Mouse (Mus musculus) limb, embryonic 12.5 days (tissue): ENCODE measurements around the gene Magi2. TPM values are rescaled to one million over a fixed set of nuclear protein-coding genes. Genes with fewer than 3 reads are reported as not detected.
"Not testable (repeated sequence)": the region's sequence is repeated elsewhere in the genome, so short reads cannot be mapped to it uniquely, and the experiment has no call there.

Experiments used
- ATAC-seq: fragments of 200-750 bp; cut with Nextera tagmentation; 2 replicates; pipeline ENCODE4 v1.8.0; 2017; ENCODE audit warnings: low read depth, moderate TSS enrichment; ENCODE audit not compliant: insufficient number of reproducible peaks, insufficient read depth, low FRiP score, low TSS enrichment
- H3K27ac ChIP-seq: fragments of 300-500 bp; sonication (generic); 2 replicates; pipeline ENCODE4 v1.5.1; 2016; ENCODE audit warnings: mild to moderate bottlenecking, moderate library complexity
- H3K27me3 ChIP-seq: fragments of 300-500 bp; sonication (generic); 2 replicates; pipeline ENCODE4 v1.6.1; 2016; ENCODE audit warnings: mild to moderate bottlenecking, moderate library complexity
- H3K36me3 ChIP-seq: fragments of 300-500 bp; sonication (generic); 2 replicates; pipeline ENCODE4 v1.6.1; 2016; ENCODE audit warnings: mild to moderate bottlenecking, moderate library complexity
- H3K4me1 ChIP-seq: fragments of 300-500 bp; sonication (generic); replicated peaks from 2 replicates; pipeline ENCODE4 v1.6.1; 2016
- H3K4me2 ChIP-seq: fragments of 300-500 bp; sonication (generic); 2 replicates; pipeline ENCODE4 v1.6.1; 2016; ENCODE audit warnings: mild to moderate bottlenecking, moderate library complexity
- H3K4me3 ChIP-seq: fragments of 300-500 bp; sonication (generic); replicated peaks from 2 replicates; pipeline ENCODE4 v1.5.1; 2016; ENCODE audit warnings: mild to moderate bottlenecking
- H3K9ac ChIP-seq: fragments of 300-500 bp; sonication (generic); replicated peaks from 2 replicates; pipeline ENCODE4 v1.6.1; 2016; ENCODE audit warnings: mild to moderate bottlenecking, moderate library complexity
- H3K9me3 ChIP-seq: fragments of 300-500 bp; sonication (generic); 2 replicates; pipeline ENCODE4 v1.6.1; 2016; ENCODE audit warnings: mild to moderate bottlenecking, moderate library complexity
- WGBS: fragments of 180-500 bp; shearing (Covaris S2); methylation state at CpG from one replicate; pipeline ENCODE4 v1.1.7; 2016; 5-methylcytosine and 5-hydroxymethylcytosine counted together
- polyA plus RNA-seq: library from polyadenylated mRNA; unstranded; fragments of >200 nt; fragmentation: Nextera tagmentation; extraction: Ambion mirVana; gene quantifications from 2 replicates; pipeline ENCODE4 v1.2.1, GENCODE M21; 2016

Magi2 gene
- polyA plus RNA-seq, 1 experiment from 2014 or later, result 7.0 TPM

GRCm38 (mm10) chr5:20704886-20705285 lies 1478.0 kb downstream of the Magi2 start:
- Histone ChIP-seq H3K4me3 (no peak overlapping the region), H3K36me3 (no peaks in the 10 kb centered on the region), H3K9me3 (no peaks in the 10 kb centered on the region), H3K4me1 (0 out of 2 replicates have a peak, but pooled peaks cover 3% of the 10 kb centered on the region), H3K27ac (no peak overlapping the region), H3K9ac (no peak overlapping the region), H3K4me2 (no peak overlapping the region), H3K27me3 (no peaks in the 10 kb centered on the region; the same call in 1 of the 2 replicates)
- ATAC-seq, result no peak
- 55% methylated on average over 4 of the region's 4 CpGs for WGBS

GRCm38 (mm10) chr5:20706322-20707282 lies 1479.8 kb downstream of the Magi2 start:
- not testable (repeated sequence) for H3K4me1 ChIP-seq, H3K9me3 ChIP-seq, ATAC-seq, H3K36me3 ChIP-seq, H3K27ac ChIP-seq, H3K9ac ChIP-seq, H3K4me3 ChIP-seq, H3K27me3 ChIP-seq, H3K4me2 ChIP-seq
- 89% methylated on average over 16 of the region's 18 CpGs for WGBS

GRCm38 (mm10) chr5:20710845-20711244 lies 1484.0 kb downstream of the Magi2 start:
- H3K27me3 ChIP-seq, H3K36me3 ChIP-seq, H3K9ac ChIP-seq, H3K4me2 ChIP-seq, H3K27ac ChIP-seq, ATAC-seq, H3K9me3 ChIP-seq, H3K4me1 ChIP-seq, H3K4me3 ChIP-seq: not testable (repeated sequence)
- WGBS, result 95% methylated on average over 6 of the region's 6 CpGs

GRCm38 (mm10) chr5:20714619-20715018 lies 1487.8 kb downstream of the Magi2 start:
- not testable (repeated sequence) for H3K4me2 ChIP-seq, ATAC-seq, H3K9ac ChIP-seq, H3K27ac ChIP-seq, H3K27me3 ChIP-seq, H3K36me3 ChIP-seq, H3K4me3 ChIP-seq, H3K4me1 ChIP-seq, H3K9me3 ChIP-seq
- WGBS, result 94% methylated on average over 1 of the region's 1 CpGs

GRCm38 (mm10) chr5:20715980-20716379 lies 1489.1 kb downstream of the Magi2 start:
- H3K36me3 ChIP-seq, H3K27ac ChIP-seq, H3K9me3 ChIP-seq, H3K4me1 ChIP-seq, H3K4me2 ChIP-seq, H3K9ac ChIP-seq, H3K27me3 ChIP-seq, H3K4me3 ChIP-seq, ATAC-seq: not testable (repeated sequence)
- WGBS, result 90% methylated on average over 6 of the region's 6 CpGs

DNA sequence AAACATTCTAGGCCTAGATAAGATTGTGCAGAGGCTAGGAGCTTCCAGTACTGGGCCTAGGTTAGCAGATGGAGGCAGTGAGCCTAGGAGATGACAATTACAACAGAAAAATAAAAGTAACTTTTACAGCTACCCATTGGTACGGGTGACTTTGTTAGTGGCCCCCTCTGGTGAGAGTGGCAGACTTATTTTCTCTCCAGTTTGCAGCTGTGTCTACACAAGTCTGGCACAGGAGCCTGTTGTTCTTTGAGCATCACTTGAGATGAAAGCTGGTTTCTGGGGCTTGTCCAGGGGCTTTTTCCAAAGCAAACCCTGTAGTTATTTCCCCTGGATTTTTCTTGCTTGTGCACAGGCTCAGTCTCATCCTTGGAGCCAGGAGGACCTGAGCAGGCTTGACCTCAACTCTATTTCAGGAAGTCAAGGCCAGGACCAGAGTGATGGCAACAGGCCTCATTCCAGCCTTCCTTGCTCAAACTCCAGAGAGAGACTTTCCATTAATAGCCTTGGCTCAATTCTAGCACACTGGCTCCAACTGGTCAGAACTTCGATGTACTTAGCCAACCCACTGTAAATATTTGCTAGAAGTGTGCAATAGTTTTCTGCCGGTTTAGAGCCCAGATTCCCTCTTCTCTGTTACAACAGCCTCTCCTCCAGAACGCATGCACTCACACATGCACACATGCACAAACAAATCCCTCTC lies 1493.5 kb downstream of the Magi2 start:
- H3K36me3 ChIP-seq, result no peaks in the 10 kb centered on the region
- 82% methylated on average over 4 of the region's 4 CpGs for WGBS
- H3K4me1 ChIP-seq, result no peaks in the 10 kb centered on the region
- no peak for ATAC-seq
- H3K27ac ChIP-seq, result no peak overlapping the region
- H3K27me3 ChIP-seq, result no peaks in the 10 kb centered on the region
- H3K4me2 ChIP-seq, result no peak overlapping the region
- no peak overlapping the region for H3K9ac ChIP-seq
- H3K9me3 ChIP-seq, result no peaks in the 10 kb centered on the region
- H3K4me3 ChIP-seq, result no peak overlapping the region

DNA sequence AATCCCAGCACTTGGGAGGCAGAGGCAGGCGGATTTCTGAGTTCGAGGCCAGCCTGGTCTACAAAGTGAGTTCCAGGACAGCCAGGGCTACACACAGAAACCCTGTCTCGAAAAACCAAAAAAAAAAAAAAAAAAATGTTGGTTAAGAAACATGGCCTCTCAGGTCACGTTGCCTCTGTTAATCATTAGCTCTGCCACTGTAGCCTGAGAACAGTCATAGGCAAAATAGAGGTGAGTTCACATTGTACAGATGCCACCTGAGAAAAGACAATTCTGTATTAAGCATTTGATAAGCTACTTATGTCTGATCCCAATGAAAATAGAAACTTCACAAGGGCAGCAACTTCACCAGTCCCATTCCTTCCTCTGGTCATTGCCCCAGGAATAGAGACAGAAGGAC lies 1496.4 kb downstream of the Magi2 start:
- not testable (repeated sequence) for H3K4me3 ChIP-seq, H3K4me2 ChIP-seq, H3K9ac ChIP-seq, ATAC-seq, H3K27me3 ChIP-seq, H3K36me3 ChIP-seq, H3K27ac ChIP-seq, H3K9me3 ChIP-seq, H3K4me1 ChIP-seq
- whole genome bisulfite sequencing, result 74% methylated on average over 4 of the region's 4 CpGs

GRCm38 (mm10) chr5:20738795-20739194 lies 1512.0 kb downstream of the Magi2 start:
- Histone ChIP-seq H3K36me3 (no peaks in the 10 kb centered on the region), H3K9ac (no peak overlapping the region), H3K4me2 (no peak overlapping the region), H3K4me1 (no peaks in the 10 kb centered on the region), H3K4me3 (no peak overlapping the region), H3K27me3 (no peaks in the 10 kb centered on the region), H3K9me3 (no peaks in the 10 kb centered on the region), H3K27ac (no peak overlapping the region)
- WGBS, result 61% methylated on average over 2 of the region's 2 CpGs
- no peak for ATAC-seq

DNA sequence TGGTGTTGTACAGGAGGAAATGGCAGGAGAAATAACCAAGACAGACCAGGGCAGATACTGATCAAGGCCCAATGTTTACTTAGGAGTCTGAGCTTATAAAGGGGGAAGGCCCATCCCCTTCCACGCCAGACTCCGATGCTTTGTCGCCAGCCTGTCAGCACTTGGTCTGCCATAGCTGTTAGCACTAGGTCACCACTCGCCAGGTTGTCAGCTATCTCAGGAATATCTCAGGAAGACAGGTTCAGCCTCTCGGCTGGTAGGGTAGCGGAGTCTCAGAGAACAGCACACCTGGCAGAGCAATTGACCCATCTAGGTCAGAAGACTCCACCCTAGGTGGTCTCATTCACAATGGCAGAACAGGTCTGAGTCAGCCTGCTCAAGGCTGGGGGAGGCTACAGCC lies 1514.4 kb downstream of the Magi2 start:
- ATAC-seq, result no peak

GRCm38 (mm10) chr5:20741936-20742335 lies 1515.1 kb downstream of the Magi2 start:
- 78% methylated on average over 8 of the region's 8 CpGs for WGBS
- H3K4me3 ChIP-seq, result no peak overlapping the region
- no peak overlapping the region for H3K9ac ChIP-seq
- H3K4me1 ChIP-seq, result no peaks in the 10 kb centered on the region
- no peak for ATAC-seq
- no peaks in the 10 kb centered on the region for H3K9me3 ChIP-seq
- no peak overlapping the region for H3K27ac ChIP-seq
- H3K4me2 ChIP-seq, result no peak overlapping the region
- no peaks in the 10 kb centered on the region for H3K36me3 ChIP-seq
- H3K27me3 ChIP-seq, result no peaks in the 10 kb centered on the region

More for the DNA sequence above, 1514.4 kb downstream of the Magi2 start:
- no peak overlapping the region for H3K27ac ChIP-seq
- H3K36me3 ChIP-seq, result no peaks in the 10 kb centered on the region
- H3K4me1 ChIP-seq, result no peaks in the 10 kb centered on the region
- no peak overlapping the region for H3K4me3 ChIP-seq
- no peaks in the 10 kb centered on the region for H3K9me3 ChIP-seq
- H3K4me2 ChIP-seq, result no peak overlapping the region
- H3K27me3 ChIP-seq, result no peaks in the 10 kb centered on the region
- H3K9ac ChIP-seq, result no peak overlapping the region
- WGBS, result 83% methylated on average over 6 of the region's 6 CpGs

DNA sequence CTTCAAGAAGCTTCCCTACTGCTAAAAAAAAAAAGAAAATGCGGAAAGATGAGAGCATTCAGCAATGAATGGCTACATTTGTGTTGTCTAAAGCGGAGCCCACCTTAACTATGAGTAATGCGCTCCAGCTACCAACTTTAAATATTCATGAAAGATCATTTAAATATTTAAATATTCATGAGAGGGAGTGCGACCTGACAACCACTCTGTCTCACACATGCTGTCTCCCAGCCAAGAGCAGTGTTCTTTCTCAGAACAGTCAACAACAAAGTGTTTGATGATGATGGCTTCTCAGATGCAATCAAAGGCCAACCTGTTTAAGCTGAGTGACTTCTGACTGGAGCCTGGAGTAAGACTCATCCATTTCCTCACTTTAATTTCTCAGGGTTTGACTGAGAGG lies 1521.3 kb downstream of the Magi2 start:
- Histone ChIP-seq H3K4me2 (no peak overlapping the region), H3K4me3 (no peak overlapping the region), H3K4me1 (no peaks in the 10 kb centered on the region), H3K9me3 (no peaks in the 10 kb centered on the region), H3K27ac (no peak overlapping the region), H3K9ac (no peak overlapping the region), H3K36me3 (no peaks in the 10 kb centered on the region), H3K27me3 (no peaks in the 10 kb centered on the region)
- no peak for ATAC-seq
- 90% methylated on average over 4 of the region's 4 CpGs for WGBS
